Mouse (Mus musculus) spleen, postnatal 0 days (tissue): ENCODE measurements around the gene Det1. TPM values are rescaled to one million over a fixed set of nuclear protein-coding genes. Genes with fewer than 3 reads are reported as not detected.

Experiments used
- polyA plus RNA-seq: library from polyadenylated mRNA; unstranded; fragments of >200 nt; fragmentation: Nextera tagmentation; extraction: Ambion mirVana; gene quantifications from 2 replicates; pipeline ENCODE4 v1.2.1, GENCODE M21; 2015

Gene Det1
- 10.2 and 10.5 TPM in 2 replicates for polyA plus RNA-seq

DNA sequence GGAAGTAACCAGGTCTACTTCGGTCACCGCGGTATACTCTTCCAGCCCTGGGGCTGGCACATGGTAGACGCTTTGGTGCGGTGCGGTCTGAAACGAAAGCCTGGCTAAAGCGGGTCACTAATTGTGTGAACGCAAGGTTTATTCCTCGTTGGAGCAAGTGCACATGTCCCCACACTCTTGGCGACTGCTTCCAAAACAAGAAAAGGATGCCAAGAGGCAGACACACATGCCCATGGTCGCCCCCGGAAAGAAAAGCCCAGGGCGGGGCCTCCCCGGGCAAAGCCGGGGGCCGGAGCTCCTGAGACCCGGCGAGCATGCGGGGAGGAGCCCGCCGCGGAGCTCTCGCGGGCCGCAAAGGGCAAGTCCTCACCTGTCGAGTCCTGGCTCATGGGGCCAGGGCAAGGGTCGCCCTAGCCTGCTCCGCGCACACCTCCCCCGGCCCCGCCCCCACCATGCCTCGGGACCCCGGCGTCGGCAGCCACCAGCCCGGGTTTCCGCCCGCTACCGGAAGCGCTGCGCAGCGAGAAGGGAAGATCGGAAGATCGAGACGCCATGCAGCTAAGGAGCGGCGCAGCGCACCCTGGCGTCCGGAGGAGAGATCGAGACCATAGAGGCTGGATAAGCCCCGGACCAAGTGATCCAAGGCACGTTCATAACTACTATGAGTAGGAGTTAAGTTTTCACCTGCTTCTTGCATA, at the start of gene Det1:
Gene Det1, minus strand, starts transcription at position 527 of the 698 bp plus-strand sequence.

DNA sequence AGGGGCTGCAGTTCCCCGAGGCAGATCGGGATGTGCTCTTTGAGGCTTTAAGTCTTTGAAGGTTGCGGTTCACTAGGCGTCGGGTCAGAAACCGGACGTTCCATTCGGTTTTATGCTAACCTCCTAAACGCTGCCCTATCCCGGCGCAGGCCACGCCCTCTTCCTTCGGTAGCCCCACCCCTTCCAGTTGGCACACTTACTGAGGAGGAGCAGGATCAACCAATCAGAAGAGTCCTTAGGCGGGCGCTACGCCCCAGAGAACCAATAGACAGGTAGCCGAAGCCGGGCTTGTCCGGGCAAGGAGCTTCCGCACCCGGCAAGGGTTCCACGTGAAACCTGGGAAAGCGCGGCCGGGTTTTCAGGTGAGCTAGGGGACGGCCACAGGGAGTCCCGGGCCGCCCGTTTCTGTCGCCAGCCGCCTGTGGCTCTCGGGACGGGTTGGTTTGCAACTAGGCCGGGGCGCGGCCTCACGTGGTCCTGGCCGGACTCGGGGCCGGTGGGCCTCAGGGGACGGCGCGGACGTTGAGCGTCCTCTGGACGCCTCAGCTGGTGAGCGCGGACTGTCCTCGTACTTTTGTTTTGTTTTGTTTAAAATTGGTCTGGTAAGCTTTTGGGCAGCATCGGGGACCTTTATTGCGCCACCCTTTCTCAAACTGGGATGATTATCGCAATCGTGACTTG, 48.7 kb upstream of the Det1 start, which contains the start of gene Aen:
Gene Aen, plus strand, starts transcription at position 202 of the 681 bp plus-strand sequence.

DNA sequence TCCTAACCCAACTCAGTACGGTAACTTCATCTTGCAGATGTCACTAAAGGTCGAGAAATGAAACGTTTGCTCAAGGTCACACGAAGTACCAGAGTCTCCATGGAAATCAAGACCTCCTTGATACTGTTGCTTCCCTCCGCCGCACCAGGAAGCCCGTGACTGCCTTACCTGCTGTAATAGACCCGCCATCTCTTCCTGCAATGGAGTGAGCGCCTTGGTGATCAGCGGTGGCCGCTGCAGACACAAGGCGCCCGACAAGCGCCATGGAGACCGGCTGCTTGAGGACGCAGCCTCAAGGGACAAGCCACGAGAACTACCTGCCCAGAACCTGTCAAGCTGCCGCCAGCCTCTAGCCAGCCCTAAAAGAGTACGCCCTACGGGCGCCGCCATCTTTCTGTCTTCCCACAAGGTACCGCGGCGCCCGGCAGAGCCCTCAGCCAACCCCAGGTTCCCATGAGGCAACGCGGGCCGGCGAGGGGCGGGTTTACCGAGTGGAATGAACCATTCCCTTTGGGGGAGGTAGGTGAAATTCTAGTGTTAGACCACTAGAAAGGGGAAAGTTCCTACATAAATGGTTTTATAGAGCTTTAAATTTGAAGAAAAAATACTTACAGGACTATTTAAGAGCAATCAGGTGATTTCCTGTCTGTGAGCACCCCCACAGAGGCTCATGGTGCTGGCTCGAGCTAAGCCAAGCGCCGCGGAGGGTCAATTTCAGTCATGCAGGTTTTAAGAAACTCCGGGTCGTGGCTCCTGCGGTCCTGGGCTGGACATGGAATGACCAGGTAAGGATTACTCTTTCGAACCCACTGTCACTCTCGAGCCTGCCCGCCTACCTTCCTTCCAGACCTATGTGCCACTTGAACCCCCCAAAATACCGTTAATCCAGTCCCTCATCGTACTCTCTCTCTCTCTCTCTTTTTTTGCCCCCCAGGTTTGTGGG, 64.2 kb downstream of the Det1 start, which contains the start of the genes Mrps11 and Mrpl46:
Gene Mrps11, plus strand, starts transcription at position 481 of the 943 bp plus-strand sequence.
Gene Mrpl46, minus strand, starts transcription at position 893 of the 943 bp plus-strand sequence.

Other genes starting within 250 kb of the Det1 start
- gene Ntrk3, start 109.3 kb downstream of the Det1 start, polyA plus RNA-seq, result 0.40 and 0.41 TPM in 2 replicates
- 50.9 and 56.2 TPM in 2 replicates for gene Mrps11, start 64.1 kb downstream of the Det1 start, polyA plus RNA-seq
- 47.0 and 51.9 TPM in 2 replicates for gene Mrpl46, start 63.7 kb downstream of the Det1 start, polyA plus RNA-seq
- 22.5 and 24.6 TPM in 2 replicates for gene Aen, start 48.6 kb upstream of the Det1 start, polyA plus RNA-seq
- gene Isg20, start 66.2 kb upstream of the Det1 start, polyA plus RNA-seq, result 229 and 243 TPM in 2 replicates
- 0.26 and 0.29 TPM in 2 replicates for gene Acan, start 206.2 kb upstream of the Det1 start, polyA plus RNA-seq